Mouse (Mus musculus) heart, embryonic 16.5 days (tissue): ENCODE measurements around the gene Plekha4. TPM values are rescaled to one million over a fixed set of nuclear protein-coding genes. Genes with fewer than 3 reads are reported as not detected.
"Not testable (repeated sequence)": the region's sequence is repeated elsewhere in the genome, so short reads cannot be mapped to it uniquely, and the experiment has no call there.

ENCODE experiments used
- ATAC-seq: fragments of 200-750 bp; cut with Nextera tagmentation; replicated peaks from 2 replicates; pipeline ENCODE4 v1.8.0; 2017; ENCODE audit warnings: moderate number of reproducible peaks; ENCODE audit not compliant: insufficient read depth, low FRiP score; ENCODE audit errors: extremely low read depth
- H3K27ac ChIP-seq: fragments of 300-500 bp; sonication (generic); 2 replicates; pipeline ENCODE4 v1.5.1; 2014; ENCODE audit warnings: mild to moderate bottlenecking, low read length, control low read depth, moderate library complexity
- H3K27me3 ChIP-seq: fragments of 300-500 bp; sonication (generic); 2 replicates; pipeline ENCODE4 v1.6.1; 2014; ENCODE audit warnings: low read length, mixed read lengths; ENCODE audit not compliant: control insufficient read depth, insufficient read depth
- H3K36me3 ChIP-seq: fragments of 300-500 bp; sonication (generic); 2 replicates; pipeline ENCODE4 v1.6.1; 2014; ENCODE audit not compliant: control insufficient read depth, insufficient read depth
- H3K4me1 ChIP-seq: fragments of 300-500 bp; sonication (generic); 2 replicates; pipeline ENCODE4 v1.6.1; 2014; ENCODE audit warnings: low read length, mixed read lengths; ENCODE audit not compliant: control insufficient read depth, insufficient read depth
- H3K4me2 ChIP-seq: fragments of 300-500 bp; sonication (generic); 2 replicates; pipeline ENCODE4 v1.6.1; 2014; ENCODE audit warnings: low read depth, mild to moderate bottlenecking, control low read depth, low read length
- H3K4me3 ChIP-seq: fragments of 300-500 bp; sonication (generic); 2 replicates; pipeline ENCODE4 v1.5.1; 2014; ENCODE audit warnings: mild to moderate bottlenecking, control low read depth, low read length
- H3K9ac ChIP-seq: fragments of 300-500 bp; sonication (generic); 2 replicates; pipeline ENCODE4 v1.6.1; 2014; ENCODE audit warnings: low read length, control low read depth
- H3K9me3 ChIP-seq: fragments of 300-500 bp; sonication (generic); replicated peaks from 2 replicates; pipeline ENCODE4 v1.6.1; 2016; ENCODE audit warnings: low read length; ENCODE audit not compliant: control insufficient read depth
- WGBS: fragments of 180-500 bp; shearing (Covaris S2); extraction: QIAGEN DNeasy Blood & Tissue Kit; methylation state at CpG from one replicate; pipeline ENCODE4 v1.1.7; 2014; 5-methylcytosine and 5-hydroxymethylcytosine counted together
- polyA plus RNA-seq: library from polyadenylated mRNA; unstranded; fragments of >200 nt; fragmentation: Nextera tagmentation; extraction: Ambion mirVana; gene quantifications from 2 replicates; pipeline ENCODE4 v1.2.1, GENCODE M21; 2015

Plekha4 gene
- 1.3 and 1.8 TPM in 2 replicates for polyA plus RNA-seq

GRCm38 (mm10) chr7:45525809-45526473 is at the start of gene Plekha4, which contains the start of gene Ppp1r15a:
TSS of gene Plekha4 (plus strand) at chr7:45526330.
TSS of gene Ppp1r15a (minus strand) at chr7:45526268.
- no peaks in the 10 kb centered on the region for H3K9me3 ChIP-seq
- H3K4me2 ChIP-seq, result peak within 1 kb of the TSS; percentile 80
- peak; percentile 83 for ATAC-seq
- H3K27ac ChIP-seq, result peak within 1 kb of the TSS; percentile 99
- H3K4me1 ChIP-seq, result peaks cover 44% of the 10 kb centered on the region
- no peaks in the 10 kb centered on the region for H3K36me3 ChIP-seq
- H3K27me3 ChIP-seq, result no peaks in the 10 kb centered on the region
- peak within 1 kb of the TSS; percentile 98 for H3K9ac ChIP-seq
- peak within 1 kb of the TSS; percentile 95 for H3K4me3 ChIP-seq
- WGBS, result under 1% methylated on average over 54 of the region's 54 CpGs

- H3K4me1 ChIP-seq, result no peaks in the 10 kb centered on the region; the same call in 1 of the 2 replicates
- no peak overlapping the region for H3K4me3 ChIP-seq
- ATAC-seq, result no peak
- H3K27ac ChIP-seq, result no peak overlapping the region
- no peak overlapping the region for H3K4me2 ChIP-seq
- H3K36me3 ChIP-seq, result no peaks in the 10 kb centered on the region
- WGBS, result 50% methylated on average over 1 of the region's 1 CpGs
- H3K9ac ChIP-seq, result no peak overlapping the region
- H3K27me3 ChIP-seq, result no peaks in the 10 kb centered on the region
- H3K9me3 ChIP-seq, result no peaks in the 10 kb centered on the region
Observed at GRCm38 (mm10) chr7:45476453-45476852, 49.7 kb upstream of the Plekha4 start.

- H3K4me1 ChIP-seq, result no peaks in the 10 kb centered on the region; the same call in 1 of the 2 replicates
- WGBS, result 8% methylated on average over 3 of the region's 3 CpGs
- H3K9ac ChIP-seq, result no peak overlapping the region
- no peaks in the 10 kb centered on the region for H3K27me3 ChIP-seq
- H3K4me3 ChIP-seq, result no peak overlapping the region
- H3K9me3 ChIP-seq, result no peaks in the 10 kb centered on the region
- H3K27ac ChIP-seq, result no peak overlapping the region
- no peaks in the 10 kb centered on the region for H3K36me3 ChIP-seq
- peak; percentile 26; the same call in 1 of the 2 replicates for ATAC-seq
- H3K4me2 ChIP-seq, result no peak overlapping the region
Observed at GRCm38 (mm10) chr7:45477003-45477402, 49.1 kb upstream of the Plekha4 start.

GRCm38 (mm10) chr7:45478774-45479173 is 47.4 kb upstream of the Plekha4 start:
- H3K4me1 ChIP-seq, result no peaks in the 10 kb centered on the region; the same call in 1 of the 2 replicates
- ATAC-seq, result no peak
- H3K4me3 ChIP-seq, result no peak overlapping the region
- H3K27ac ChIP-seq, result no peak overlapping the region
- H3K27me3 ChIP-seq, result no peaks in the 10 kb centered on the region
- no peak overlapping the region for H3K9ac ChIP-seq
- no peaks in the 10 kb centered on the region for H3K9me3 ChIP-seq
- no peak overlapping the region for H3K4me2 ChIP-seq
- H3K36me3 ChIP-seq, result no peaks in the 10 kb centered on the region
- 93% methylated on average over 7 of the region's 7 CpGs for WGBS

GRCm38 (mm10) chr7:45480310-45480709 is 45.8 kb upstream of the Plekha4 start:
- not testable (repeated sequence) for H3K4me2 ChIP-seq, H3K4me1 ChIP-seq, H3K4me3 ChIP-seq, H3K27me3 ChIP-seq, H3K27ac ChIP-seq, H3K9me3 ChIP-seq, H3K36me3 ChIP-seq, H3K9ac ChIP-seq, ATAC-seq
- 72% methylated on average over 3 of the region's 4 CpGs for WGBS

- H3K27ac ChIP-seq, result no peak within 1 kb of the TSS
- no peak within 1 kb of the TSS for H3K4me2 ChIP-seq
- H3K9ac ChIP-seq, result no peak within 1 kb of the TSS
- no peaks in the 10 kb centered on the region for H3K9me3 ChIP-seq
- H3K4me1 ChIP-seq, result no peaks in the 10 kb centered on the region
- WGBS, result 47% methylated on average over 15 of the region's 15 CpGs
- no peak within 1 kb of the TSS for H3K4me3 ChIP-seq
- no peaks in the 10 kb centered on the region for H3K36me3 ChIP-seq
- no peaks in the 10 kb centered on the region for H3K27me3 ChIP-seq
- ATAC-seq, result 0 out of 2 replicates have a peak, but pooled peaks have one; percentile 54
Observed at GRCm38 (mm10) chr7:45481374-45481927, 44.7 kb upstream of the Plekha4 start, which contains the start of gene Tulp2. TSS of gene Tulp2 (plus strand) at chr7:45481877.

- Histone ChIP-seq H3K9ac (no peak overlapping the region), H3K4me1 (no peaks in the 10 kb centered on the region)
- 75% methylated on average over 1 of the region's 1 CpGs for WGBS
Observed at GRCm38 (mm10) chr7:45482166-45482565, 44.0 kb upstream of the Plekha4 start.

GRCm38 (mm10) chr7:45484985-45485384 is 41.1 kb upstream of the Plekha4 start:
- not testable (repeated sequence) for H3K4me2 ChIP-seq, ATAC-seq, H3K4me1 ChIP-seq, H3K9me3 ChIP-seq, H3K27ac ChIP-seq, H3K9ac ChIP-seq, H3K27me3 ChIP-seq, H3K36me3 ChIP-seq, H3K4me3 ChIP-seq
- WGBS, result 92% methylated on average over 5 of the region's 5 CpGs

More at GRCm38 (mm10) chr7:45482166-45482565, 44.0 kb upstream of the Plekha4 start:
- Histone ChIP-seq H3K9me3 (no peaks in the 10 kb centered on the region), H3K27ac (no peak overlapping the region), H3K4me2 (no peak overlapping the region), H3K36me3 (no peaks in the 10 kb centered on the region), H3K27me3 (no peaks in the 10 kb centered on the region), H3K4me3 (no peak overlapping the region)
- ATAC-seq, result no peak

- Histone ChIP-seq H3K4me2 (no peak overlapping the region), H3K9me3 (no peaks in the 10 kb centered on the region), H3K27me3 (no peaks in the 10 kb centered on the region), H3K27ac (no peak overlapping the region), H3K4me3 (no peak overlapping the region), H3K9ac (no peak overlapping the region), H3K36me3 (no peaks in the 10 kb centered on the region), H3K4me1 (peaks cover 7% of the 10 kb centered on the region; the same call in 1 of the 2 replicates)
- WGBS, result 54% methylated on average over 7 of the region's 7 CpGs
- ATAC-seq, result no peak
Observed at GRCm38 (mm10) chr7:45486158-45486557, 40.0 kb upstream of the Plekha4 start.
